Mouse (Mus musculus): ENCODE results near the gene Syt14. TPM values are rescaled to one million over a fixed set of nuclear protein-coding genes. Genes with fewer than 3 reads are reported as not detected.

The Syt14 gene
- polyA plus RNA-seq, 2 experiments: 4.7 to 4.8 TPM

DNA sequence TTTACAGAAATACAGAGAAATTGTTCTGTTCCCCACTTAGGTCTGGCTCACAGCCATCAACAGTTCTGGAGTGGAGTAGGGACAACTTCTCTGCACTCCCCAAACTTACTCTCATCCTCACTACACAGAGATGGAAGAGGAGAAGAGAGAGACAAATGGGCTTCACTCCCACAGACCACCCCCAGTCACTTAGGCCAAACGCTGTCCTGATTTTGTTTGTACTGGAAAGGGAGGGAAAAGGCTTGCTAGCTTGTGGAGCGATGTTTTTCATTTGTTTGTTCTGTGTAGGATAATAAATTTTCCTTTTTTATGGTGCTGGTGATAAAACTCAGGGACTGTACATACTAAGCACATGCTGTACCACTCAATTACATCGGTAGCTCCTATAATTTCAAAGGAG, 134.7 kb downstream of the Syt14 start:
- no peaks in the 10 kb centered on the region for H3K27me3 ChIP-seq (ENCODE audit: control insufficient read depth, insufficient read depth, low read length)
- no peaks in the 10 kb centered on the region for H3K4me1 ChIP-seq (replicated peaks; ENCODE audit: control insufficient read depth in 2 of 2, insufficient read depth in 2 of 2, low read length in 1 of 2)
- no peak for TF ChIP-seq EP300 (IDR thresholded peaks at IDR 0.05; ENCODE audit: low read depth)
- TF ChIP-seq CTCF (IDR thresholded peaks at IDR 0.05; ENCODE audit: low read depth): no peak
- no peak overlapping the region for H3K9ac ChIP-seq (replicated peaks)
- no peak overlapping the region for H3K4me2 ChIP-seq (ENCODE audit: low read depth)
- H3K4me3 ChIP-seq (ENCODE audit: insufficient read depth in 1 of 2, low read depth in 2 of 2, low read length in 2 of 2): no peak overlapping the region
- DNase-seq (ENCODE audit: low read depth in 3 of 3, low spot score in 3 of 3): no peak
- 82% methylated on average over 3 of the region's 3 CpGs for WGBS (ENCODE audit: insufficient replicate concordance)
- H3K9me3 ChIP-seq (ENCODE audit: control insufficient read depth, low read length): no peaks in the 10 kb centered on the region
- ATAC-seq (ENCODE audit: insufficient read depth): no peak
- H3K27ac ChIP-seq: no peak overlapping the region
- H3K36me3 ChIP-seq (replicated peaks; ENCODE audit: control insufficient read depth, insufficient read depth, low read depth): no peaks in the 10 kb centered on the region; the same call in 1 of the 2 replicates

GRCm38 (mm10) chr1:192898742-192899141, 136.8 kb downstream of the Syt14 start:
- Histone ChIP-seq H3K4me1 (replicated peaks; ENCODE audit: control insufficient read depth in 2 of 2, insufficient read depth in 2 of 2, low read length in 1 of 2) (no peaks in the 10 kb centered on the region), H3K4me2 (ENCODE audit: low read depth) (no peak overlapping the region), H3K4me3 (ENCODE audit: insufficient read depth in 1 of 2, low read depth in 2 of 2, low read length in 2 of 2) (no peak overlapping the region), H3K9me3 (ENCODE audit: control insufficient read depth, low read length) (no peaks in the 10 kb centered on the region), H3K9ac (replicated peaks) (no peak overlapping the region), H3K27me3 (ENCODE audit: control insufficient read depth, insufficient read depth, low read length) (no peaks in the 10 kb centered on the region), H3K27ac (no peak overlapping the region), H3K36me3 (replicated peaks; ENCODE audit: control insufficient read depth, insufficient read depth, low read depth) (no peaks in the 10 kb centered on the region; the same call in 1 of the 2 replicates)
- WGBS (ENCODE audit: insufficient replicate concordance): 60% methylated on average over 2 of the region's 2 CpGs
- ATAC-seq (ENCODE audit: insufficient read depth) (no peak), DNase-seq (ENCODE audit: low read depth in 3 of 3, low spot score in 3 of 3) (no peak)
- TF ChIP-seq EP300 (IDR thresholded peaks at IDR 0.05; ENCODE audit: low read depth): no peak
- no peak for TF ChIP-seq CTCF (IDR thresholded peaks at IDR 0.05; ENCODE audit: low read depth)

- H3K9me3 ChIP-seq (ENCODE audit: control insufficient read depth, low read length): no peaks in the 10 kb centered on the region
- no peak for TF ChIP-seq CTCF (IDR thresholded peaks at IDR 0.05; ENCODE audit: low read depth)
- TF ChIP-seq EP300 (IDR thresholded peaks at IDR 0.05; ENCODE audit: low read depth): no peak
- H3K4me3 ChIP-seq (ENCODE audit: insufficient read depth in 1 of 2, low read depth in 2 of 2, low read length in 2 of 2): no peak overlapping the region
- no peaks in the 10 kb centered on the region; the same call in 1 of the 2 replicates for H3K36me3 ChIP-seq (replicated peaks; ENCODE audit: control insufficient read depth, insufficient read depth, low read depth)
- H3K27me3 ChIP-seq (ENCODE audit: control insufficient read depth, insufficient read depth, low read length): no peaks in the 10 kb centered on the region
- no peak for ATAC-seq (ENCODE audit: insufficient read depth)
- no peaks in the 10 kb centered on the region for H3K4me1 ChIP-seq (replicated peaks; ENCODE audit: control insufficient read depth in 2 of 2, insufficient read depth in 2 of 2, low read length in 1 of 2)
- 80% methylated on average over 10 of the region's 10 CpGs for whole genome bisulfite sequencing (ENCODE audit: insufficient replicate concordance)
- H3K4me2 ChIP-seq (ENCODE audit: low read depth): no peak overlapping the region
- H3K9ac ChIP-seq (replicated peaks): no peak overlapping the region
- DNase-seq (ENCODE audit: low read depth in 3 of 3, low spot score in 3 of 3): no peak
- H3K27ac ChIP-seq: no peak overlapping the region
Measured at GRCm38 (mm10) chr1:192897218-192897617, 138.4 kb downstream of the Syt14 start.

GRCm38 (mm10) chr1:192896076-192896475, 139.5 kb downstream of the Syt14 start:
- ATAC-seq (ENCODE audit: insufficient read depth): no peak
- H3K4me2 ChIP-seq (ENCODE audit: low read depth): no peak overlapping the region
- H3K27ac ChIP-seq: no peak overlapping the region
- H3K4me1 ChIP-seq (replicated peaks; ENCODE audit: control insufficient read depth in 2 of 2, insufficient read depth in 2 of 2, low read length in 1 of 2): no peaks in the 10 kb centered on the region
- H3K9ac ChIP-seq (replicated peaks): no peak overlapping the region
- H3K36me3 ChIP-seq (replicated peaks; ENCODE audit: control insufficient read depth, insufficient read depth, low read depth): no peaks in the 10 kb centered on the region; the same call in 1 of the 2 replicates
- no peak for DNase-seq (ENCODE audit: low read depth in 3 of 3, low spot score in 3 of 3)
- no peaks in the 10 kb centered on the region for H3K27me3 ChIP-seq (ENCODE audit: control insufficient read depth, insufficient read depth, low read length)
- WGBS (ENCODE audit: insufficient replicate concordance): 75% methylated on average over 3 of the region's 3 CpGs
- no peaks in the 10 kb centered on the region for H3K9me3 ChIP-seq (ENCODE audit: control insufficient read depth, low read length)
- H3K4me3 ChIP-seq (ENCODE audit: insufficient read depth in 1 of 2, low read depth in 2 of 2, low read length in 2 of 2): no peak overlapping the region
- TF ChIP-seq CTCF (IDR thresholded peaks at IDR 0.05; ENCODE audit: low read depth) (no peak), EP300 (IDR thresholded peaks at IDR 0.05; ENCODE audit: low read depth) (no peak)

DNA sequence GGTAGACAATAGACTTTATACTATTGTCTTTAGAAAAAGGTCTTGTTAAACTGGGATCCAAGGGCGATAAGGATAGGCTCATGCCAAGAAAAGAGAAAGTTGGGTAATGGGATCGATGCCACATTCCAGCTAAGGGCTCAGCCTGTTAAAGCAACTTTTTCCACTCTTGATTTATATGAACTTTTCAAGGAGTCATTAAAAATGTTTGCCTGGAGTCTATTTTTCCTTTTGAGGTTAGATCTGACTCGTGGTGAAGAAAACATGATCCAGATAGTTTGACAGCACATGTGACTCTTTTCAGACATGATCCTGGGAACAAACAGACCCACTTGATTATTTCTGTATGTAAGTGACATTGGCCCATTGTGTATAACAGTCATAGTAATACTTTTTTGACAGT, 144.9 kb downstream of the Syt14 start:
- H3K4me2 ChIP-seq (ENCODE audit: low read depth): no peak overlapping the region
- no peak for DNase-seq (ENCODE audit: low read depth in 3 of 3, low spot score in 3 of 3)
- no peak overlapping the region for H3K9ac ChIP-seq (replicated peaks)
- no peak for ATAC-seq (ENCODE audit: insufficient read depth)
- H3K27ac ChIP-seq: no peak overlapping the region
- no peak overlapping the region for H3K4me3 ChIP-seq (ENCODE audit: insufficient read depth in 1 of 2, low read depth in 2 of 2, low read length in 2 of 2)
- no peaks in the 10 kb centered on the region for H3K36me3 ChIP-seq (replicated peaks; ENCODE audit: control insufficient read depth, insufficient read depth, low read depth)
- H3K9me3 ChIP-seq (ENCODE audit: control insufficient read depth, low read length): no peaks in the 10 kb centered on the region
- WGBS (ENCODE audit: insufficient replicate concordance): 68% methylated on average over 3 of the region's 3 CpGs
- H3K27me3 ChIP-seq (ENCODE audit: control insufficient read depth, insufficient read depth, low read length): no peaks in the 10 kb centered on the region
- H3K4me1 ChIP-seq (replicated peaks; ENCODE audit: control insufficient read depth in 2 of 2, insufficient read depth in 2 of 2, low read length in 1 of 2): no peaks in the 10 kb centered on the region
- no peak for TF ChIP-seq CTCF (IDR thresholded peaks at IDR 0.05; ENCODE audit: low read depth)
- no peak for TF ChIP-seq EP300 (IDR thresholded peaks at IDR 0.05; ENCODE audit: low read depth)
